Mouse (Mus musculus) embryo, embryonic 10 days (tissue): ENCODE data around the gene C3.

Experiments
- DNase-seq: peaks from one replicate; pipeline ENCODE4 v3.0.0-alpha.2; 2015; ENCODE audit warnings: low spot score

C3 gene

GRCm38 (mm10) chr17:57249186-57250181 is 21.5 kb upstream of the C3 start, which contains the start of gene Trip10:
Trip10 (plus strand) TSS chr17:57249455.
- peak; percentile 94 for DNase-seq

GRCm38 (mm10) chr17:57248771-57249170 is 20.8 kb upstream of the C3 start:
- peak; percentile 21 for DNase-seq

- DNase-seq = peak; percentile 92
Measured at GRCm38 (mm10) chr17:57248201-57248699, 20.3 kb upstream of the C3 start, which contains the start of gene Gpr108. Gpr108 (minus strand) TSS chr17:57248446.

GRCm38 (mm10) chr17:57247393-57248200 is 19.7 kb upstream of the C3 start:
- peak; percentile 97 for DNase-seq

- peak; percentile 85 for DNase-seq
Measured at GRCm38 (mm10) chr17:57246663-57247392, 18.9 kb upstream of the C3 start.

GRCm38 (mm10) chr17:57245311-57245929 is 17.5 kb upstream of the C3 start:
- DNase-seq = no peak

GRCm38 (mm10) chr17:57243650-57244370 is 15.9 kb upstream of the C3 start:
- DNase-seq = no peak

- no peak for DNase-seq
Measured at GRCm38 (mm10) chr17:57237181-57237580, 9.2 kb upstream of the C3 start.

- DNase-seq = no peak
Measured at GRCm38 (mm10) chr17:57235803-57236202, 7.9 kb upstream of the C3 start.

GRCm38 (mm10) chr17:57234254-57234928 is 6.5 kb upstream of the C3 start:
- DNase-seq = no peak

- no peak for DNase-seq
Measured at GRCm38 (mm10) chr17:57233038-57233437, 5.1 kb upstream of the C3 start.

- no peak for DNase-seq
Measured at GRCm38 (mm10) chr17:57232200-57232599, 4.3 kb upstream of the C3 start.

GRCm38 (mm10) chr17:57231321-57231771 is 3.4 kb upstream of the C3 start:
- no peak for DNase-seq

GRCm38 (mm10) chr17:57230728-57231125 is 2.8 kb upstream of the C3 start:
- no peak for DNase-seq

GRCm38 (mm10) chr17:57229851-57230727 is 2.2 kb upstream of the C3 start:
- DNase-seq = no peak

- DNase-seq = no peak
Measured at GRCm38 (mm10) chr17:57228873-57229272, 937 bp upstream of the C3 start.

- no peak for DNase-seq
Measured at GRCm38 (mm10) chr17:57227468-57227867, 468 bp downstream of the C3 start.

GRCm38 (mm10) chr17:57223313-57223712 is 4.6 kb downstream of the C3 start:
- DNase-seq = no peak

- no peak for DNase-seq
Measured at GRCm38 (mm10) chr17:57221911-57222310, 6.0 kb downstream of the C3 start.
